In genomic region chr1:62770576-62770975, GRCm38 (mm10) we compare ENCODE assay signal across 14 mouse cellular contexts.
A peak's percentile ranks its signal among the peaks of the same experiment; 100 is the strongest.
DNase-seq lines count a peak whose midpoint lies in the region; TF ChIP-seq lines count a peak whose summit lies in the region.
"Had no signal": no experiment of that assay in that cellular context is flagged by ENCODE, and none has a peak within 500 bp of the region (broad histone marks: within the 10 kb centered on the region; RNA-seq: fewer than 3 reads in every experiment).

No protein-coding gene starts in this region.

- H3K27me3 ChIP-seq in heart, adult 2 months (ENCODE audit: control insufficient read depth, insufficient read depth, low read length) = no peaks in the 10 kb centered on the region
- H3K27me3 ChIP-seq in E14TG2a.4 (ENCODE audit: insufficient read depth, low read length) = no peaks in the 10 kb centered on the region

- WGBS in heart, adult 2 months = 39% methylated on average over 4 of the region's 4 CpGs

- H3K9me3 ChIP-seq in E14TG2a.4 (ENCODE audit: low read length) = no peaks in the 10 kb centered on the region

- no peak for TF ChIP-seq EP300 in heart, adult 2 months (IDR thresholded peaks at IDR 0.05; ENCODE audit: insufficient read depth, low read depth, low read length)

- no peaks in the 10 kb centered on the region for H3K79me2 ChIP-seq in heart, adult 2 months (replicated peaks; ENCODE audit: control insufficient read depth, insufficient read depth, low read length)

- H3K4me3 ChIP-seq in heart, adult 2 months = no peak overlapping the region
- peak overlapping the region; percentile 57 for H3K4me3 ChIP-seq in E14TG2a.4 (replicated peaks; ENCODE audit: low read length)

- peak; percentile 97 for DNase-seq in heart, adult 11 months
- DNase-seq in heart, adult 2 months = no peak
- peak; percentile 39 for DNase-seq in brain, adult 2 months (ENCODE audit: low read depth, low spot score)
- peak; percentile 33 for DNase-seq in lung, postnatal 10 days
- no peak for DNase-seq in neural tube, embryonic 10.5 days (ENCODE audit: extremely low spot score, low spot score)
- DNase-seq in cerebellum, postnatal 14 days = no peak
- no peak for DNase-seq in urinary bladder, postnatal 10 days (ENCODE audit: low spot score)
- DNase-seq: adrenal gland, postnatal 25 days; B cell, adult 2 months; cerebellum, adult 11 months; heart, postnatal 14 days; kidney, adult 18-20 months; midbrain, embryonic 14.5 days had no signal

- H3K27ac ChIP-seq in heart, adult 2 months = no peak overlapping the region

- H3K9ac ChIP-seq in heart, adult 2 months (ENCODE audit: low read depth, low read length) = no peak overlapping the region

- intact Hi-C loops in heart, adult 2 months (cut with DNase I) = no loop called here

- no peak for TF ChIP-seq CTCF in heart, adult 2 months (IDR thresholded peaks at IDR 0.05)
- no peak for TF ChIP-seq CTCF in E14TG2a.4 (conservative IDR thresholded peaks at IDR 0.05; ENCODE audit: low read length)

- peaks cover 9% of the 10 kb centered on the region for H3K36me3 ChIP-seq in heart, adult 2 months (ENCODE audit: control insufficient read depth, insufficient read depth, low read length)
- H3K36me3 ChIP-seq in E14TG2a.4 (ENCODE audit: insufficient read depth, low read length) = peaks cover 32% of the 10 kb centered on the region

- peaks cover 16% of the 10 kb centered on the region for H3K4me1 ChIP-seq in heart, adult 2 months (ENCODE audit: control insufficient read depth, insufficient read depth, low read length)
- H3K4me1 ChIP-seq in E14TG2a.4 (replicated peaks; ENCODE audit: low read depth, low read length) = peaks cover 99% of the 10 kb centered on the region

- TF ChIP-seq POLR2A in heart, adult 2 months (IDR thresholded peaks at IDR 0.05; ENCODE audit: insufficient read depth, low read depth, low read length) = no peak

Comparison
In these comparisons a context has a peak if more than half of its experiments do, and no peak if none do; other contexts are left out.
1. DNase-seq: peak in heart, adult 11 months (single experiment), brain, adult 2 months (single experiment) and lung, postnatal 10 days (single experiment); none in heart, adult 2 months (0 of 2), neural tube, embryonic 10.5 days (single experiment), cerebellum, postnatal 14 days (0 of 2) and urinary bladder, postnatal 10 days (single experiment).